26 mouse cellular contexts compared by ENCODE assay signal in the genomic region with DNA sequence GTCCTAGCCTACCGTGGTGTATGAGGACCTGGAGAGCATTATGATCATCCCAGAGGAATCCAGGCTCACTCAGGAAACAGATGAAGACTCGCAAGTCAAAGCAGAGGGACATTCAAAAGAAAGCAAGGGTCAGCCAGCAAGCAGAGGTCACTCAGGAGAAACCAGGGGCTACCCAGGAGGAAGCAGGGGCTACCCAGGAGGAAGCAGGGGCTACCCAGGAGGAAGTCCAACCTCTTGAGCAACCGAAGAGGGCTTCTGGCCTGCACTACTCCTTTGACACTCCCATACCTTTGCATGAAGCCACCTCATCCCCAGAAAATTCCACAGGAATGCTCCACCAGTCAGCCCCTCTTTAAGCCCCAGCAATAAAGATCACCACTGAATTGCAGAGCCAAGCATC. TPM values are rescaled to one million over a fixed set of nuclear protein-coding genes. Genes with fewer than 3 reads are reported as not detected.
"Had no signal": no experiment of that assay in that cellular context is flagged by ENCODE, and none has a peak within 500 bp of the region (broad histone marks: within the 10 kb centered on the region; RNA-seq: fewer than 3 reads in every experiment).

No protein-coding gene starts in this region.

- H3K27ac ChIP-seq: kidney, postnatal 0 days; left cerebral cortex, adult 2 months; liver, embryonic 13.5 days; midbrain, embryonic 10.5 days; midbrain, embryonic 13.5 days; neural tube, embryonic 13.5 days had no signal

- H3K4me1 ChIP-seq: midbrain, embryonic 10.5 days; midbrain, embryonic 13.5 days; neural tube, embryonic 13.5 days had no signal

- H3K4me2 ChIP-seq: liver, embryonic 13.5 days; midbrain, embryonic 13.5 days; neural tube, embryonic 13.5 days had no signal

- H3K36me3 ChIP-seq: neural tube, embryonic 13.5 days had no signal

- H3K4me3 ChIP-seq: left cerebral cortex, adult 2 months; liver, embryonic 13.5 days; megakaryocyte, embryonic 14.5 days; midbrain, embryonic 10.5 days; midbrain, embryonic 13.5 days; myocyte; neural tube, embryonic 13.5 days had no signal

- DNase-seq: layer of hippocampus, postnatal 36 days; liver, embryonic 13.5 days; lung, adult 2 months; lung, postnatal 14 days; lung, postnatal 4 days; retina, postnatal 1 day; thymus, postnatal 25 days had no signal

- H3K9ac ChIP-seq: liver, embryonic 13.5 days; midbrain, embryonic 13.5 days; neural tube, embryonic 13.5 days had no signal

- ATAC-seq: intestine, postnatal 0 days; midbrain, embryonic 13.5 days; midbrain, embryonic 16.5 days had no signal

- H3K27me3 ChIP-seq: liver, embryonic 13.5 days; megakaryocyte, embryonic 14.5 days; midbrain, embryonic 13.5 days; neural tube, embryonic 13.5 days had no signal

- H3K9me3 ChIP-seq: liver, embryonic 13.5 days; megakaryocyte, embryonic 14.5 days; midbrain, embryonic 10.5 days; midbrain, embryonic 13.5 days; neural tube, embryonic 13.5 days had no signal

RNA-seq across cellular contexts. Expression of gene AC131692.1, which starts 3.6 kb away (rescaled TPM):
- total RNA-seq: layer of hippocampus, adult 8-10 months; layer of hippocampus, postnatal 36 days; left cerebral cortex, adult 2 months; left cerebral cortex, postnatal 10 days; left cerebral cortex, postnatal 36 days; liver, adult 2 months; monocyte, adult 5-6 weeks; neutrophil, adult 5-6 weeks had no signal
- polyA plus RNA-seq: intestine, postnatal 0 days; kidney, postnatal 0 days; limb, embryonic 11.5 days; liver, adult 2 months; lung, adult 2 months; lung, embryonic 16.5 days; midbrain, embryonic 13.5 days; midbrain, embryonic 16.5 days; neural tube, embryonic 13.5 days; small intestine, adult 2 months; thymus, postnatal 0 days had no signal

RNA-seq across cellular contexts. Expression of gene Naaladl1, which starts 7.7 kb away (rescaled TPM):
- total RNA-seq: left cerebral cortex, adult 2 months; liver, adult 2 months; monocyte, adult 5-6 weeks; neutrophil, adult 5-6 weeks had no signal
- polyA plus RNA-seq: liver, adult 2 months had no signal

RNA-seq across cellular contexts. Expression of gene Cdca5, which starts 13.1 kb away (rescaled TPM):
- total RNA-seq: left cerebral cortex, adult 2 months; left cerebral cortex, postnatal 36 days had no signal

RNA-seq across cellular contexts. Expression of gene Gm28374, which starts 15.8 kb away (rescaled TPM):
- total RNA-seq: left cerebral cortex, postnatal 10 days; monocyte, adult 5-6 weeks; neutrophil, adult 5-6 weeks had no signal
- polyA plus RNA-seq: small intestine, adult 2 months had no signal
